Mouse (Mus musculus) heart, postnatal 0 days (tissue): ENCODE results near the gene Gcn1l1. TPM values are rescaled to one million over a fixed set of nuclear protein-coding genes. Genes with fewer than 3 reads are reported as not detected.
"Not testable (repeated sequence)": the region's sequence is repeated elsewhere in the genome, so short reads cannot be mapped to it uniquely, and the experiment has no call there.

Experiments
- ATAC-seq: fragments of 200-750 bp; cut with Nextera tagmentation; 2 replicates; pipeline ENCODE4 v1.8.0; 2017; ENCODE audit warnings: low read depth, moderate number of reproducible peaks, moderate library complexity; ENCODE audit not compliant: insufficient read depth
- DNase-seq: peaks from one replicate; pipeline ENCODE4 v3.0.0-alpha.2; 2016; ENCODE audit warnings: low spot score
- H3K27ac ChIP-seq: fragments of 300-500 bp; sonication (generic); 2 replicates; pipeline ENCODE4 v1.5.1; 2014; ENCODE audit warnings: low read depth, mild to moderate bottlenecking
- H3K27me3 ChIP-seq: fragments of 300-500 bp; sonication (generic); 2 replicates; pipeline ENCODE4 v1.6.1; 2014; ENCODE audit warnings: low read length, mixed read lengths; ENCODE audit not compliant: control insufficient read depth, insufficient read depth
- H3K36me3 ChIP-seq: fragments of 300-500 bp; sonication (generic); replicated peaks from 2 replicates; pipeline ENCODE4 v1.6.1; 2014; ENCODE audit warnings: low read length, mixed read lengths; ENCODE audit not compliant: control insufficient read depth, insufficient read depth
- H3K4me1 ChIP-seq: fragments of 300-500 bp; sonication (generic); 2 replicates; pipeline ENCODE4 v1.6.1; 2014; ENCODE audit warnings: antibody characterized with exemption; ENCODE audit not compliant: control insufficient read depth, insufficient read depth
- H3K4me2 ChIP-seq: fragments of 300-500 bp; sonication (generic); 2 replicates; pipeline ENCODE4 v1.6.1; 2014; ENCODE audit warnings: low read depth, mild to moderate bottlenecking, low read length, moderate library complexity
- H3K4me3 ChIP-seq: fragments of 300-500 bp; sonication (generic); 2 replicates; pipeline ENCODE4 v1.5.1; 2014; ENCODE audit warnings: low read depth, low read length
- H3K9ac ChIP-seq: fragments of 300-500 bp; sonication (generic); replicated peaks from 2 replicates; pipeline ENCODE4 v1.6.1; 2014; ENCODE audit warnings: low read depth, low read length, mixed read lengths
- H3K9me3 ChIP-seq: fragments of 300-500 bp; sonication (generic); replicated peaks from 2 replicates; pipeline ENCODE4 v1.6.1; 2016; ENCODE audit warnings: low read length; ENCODE audit not compliant: control insufficient read depth
- CTCF ChIP-seq: IDR thresholded peaks from 2 replicates; pipeline ENCODE4 v1.5.1; 2016; ENCODE audit warnings: antibody characterized with exemption, control low read depth, low read depth
- EP300 ChIP-seq: IDR thresholded peaks from 2 replicates; pipeline ENCODE4 v1.6.1; 2016; ENCODE audit warnings: antibody characterized with exemption, low read depth
- WGBS: fragments of 180-500 bp; shearing (Covaris S2); extraction: QIAGEN DNeasy Blood & Tissue Kit; methylation state at CpG from one replicate; pipeline ENCODE4 v1.1.7; 2014; 5-methylcytosine and 5-hydroxymethylcytosine counted together
- polyA plus RNA-seq: library from polyadenylated mRNA; unstranded; fragments of >200 nt; fragmentation: Nextera tagmentation; extraction: Ambion mirVana; gene quantifications from 2 replicates; pipeline ENCODE4 v1.2.1, GENCODE M21; 2015
- total RNA-seq: library from RNA; depleted of rRNA; stranded (reverse); fragments of >200 nt; gene quantifications from 2 replicates; pipeline ENCODE4 v1.2.3, GENCODE M21; 2014; ENCODE audit warnings: low replicate concordance

Gcn1l1 gene
- total and polyA plus RNA-seq, 2 experiments from 2014 or later, result 13.6 to 38.3 TPM

DNA sequence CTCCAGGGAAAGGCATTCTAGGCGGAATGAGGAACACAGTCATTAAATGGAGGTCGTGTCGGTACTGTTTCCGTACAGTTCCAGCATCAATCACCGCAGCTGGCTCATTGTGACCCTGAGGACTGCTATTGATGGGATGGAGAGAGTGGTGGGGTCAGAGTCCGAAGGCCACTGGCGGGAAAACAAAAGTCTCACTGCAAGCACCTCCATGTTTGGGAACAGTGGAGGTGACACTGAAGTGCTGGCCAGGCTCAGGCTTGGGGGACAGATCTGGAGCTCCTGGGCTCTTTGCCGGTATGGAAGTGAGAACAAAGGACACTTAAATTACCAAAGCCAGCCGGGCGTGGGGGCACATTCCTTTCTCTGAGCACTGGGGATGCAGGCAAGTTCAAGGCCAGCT is 3.6 kb downstream of the Gcn1l1 start:
- H3K9me3 ChIP-seq, result no peaks in the 10 kb centered on the region
- no peak for DNase-seq
- H3K36me3 ChIP-seq, result peaks cover 22% of the 10 kb centered on the region
- H3K9ac ChIP-seq, result no peak overlapping the region
- H3K27ac ChIP-seq, result peak overlapping the region; percentile 53
- H3K4me2 ChIP-seq, result no peak overlapping the region
- no peaks in the 10 kb centered on the region for H3K27me3 ChIP-seq
- H3K4me3 ChIP-seq, result no peak overlapping the region
- H3K4me1 ChIP-seq, result peaks cover 16% of the 10 kb centered on the region
- 52% methylated on average over 10 of the region's 10 CpGs for WGBS
- TF ChIP-seq EP300 (no peak), CTCF (no peak)
- no peak for ATAC-seq

DNA sequence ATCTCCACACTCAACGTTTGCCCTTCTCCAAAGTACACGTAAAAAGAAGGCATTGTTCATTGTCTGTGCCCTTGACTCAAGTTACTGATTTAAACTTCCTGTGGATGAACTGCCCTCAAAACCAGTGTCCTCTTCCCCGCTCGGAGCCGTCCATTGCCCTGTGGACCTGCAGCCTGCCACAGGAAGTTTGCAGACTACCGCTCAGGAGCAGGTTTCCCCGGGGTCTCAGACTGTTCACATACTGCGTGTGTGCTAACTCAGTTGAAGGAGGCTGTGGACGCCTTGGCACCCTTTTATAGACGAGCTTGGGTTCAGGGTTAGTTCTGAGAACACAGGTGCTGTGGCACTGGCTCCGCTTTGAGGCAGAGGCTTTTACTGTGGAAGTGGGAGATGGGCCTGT is 4.3 kb downstream of the Gcn1l1 start:
- no peak for ATAC-seq
- Histone ChIP-seq H3K4me2 (no peak overlapping the region), H3K27ac (peak overlapping the region; percentile 53), H3K9me3 (no peaks in the 10 kb centered on the region), H3K4me3 (no peak overlapping the region), H3K36me3 (peaks cover 17% of the 10 kb centered on the region), H3K27me3 (no peaks in the 10 kb centered on the region), H3K4me1 (peaks cover 16% of the 10 kb centered on the region), H3K9ac (no peak overlapping the region)
- no peak for DNase-seq
- WGBS, result 51% methylated on average over 11 of the region's 11 CpGs
- TF ChIP-seq CTCF (no peak), EP300 (no peak)

DNA sequence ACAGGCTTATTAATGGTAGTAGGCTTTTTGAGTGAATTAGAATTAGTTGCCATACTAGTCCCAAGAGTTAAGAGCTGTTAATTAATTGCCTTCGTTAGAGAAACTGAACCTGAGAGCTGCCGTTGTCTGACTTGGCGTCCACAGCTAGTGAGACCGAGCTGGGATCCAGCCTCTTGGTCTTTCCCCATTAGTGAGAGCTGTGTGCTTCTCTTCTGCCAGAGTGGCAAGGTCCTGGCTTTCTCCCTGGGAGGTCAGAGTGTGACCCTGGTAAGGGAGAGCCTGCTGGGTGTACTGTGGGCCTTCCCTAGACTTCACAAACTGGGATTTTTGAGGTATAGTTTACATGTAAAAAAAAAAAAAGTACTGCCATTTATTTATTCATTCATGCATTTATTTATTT is 4.7 kb downstream of the Gcn1l1 start:
- no peak overlapping the region for H3K4me3 ChIP-seq
- no peak for TF ChIP-seq EP300
- TF ChIP-seq CTCF, result no peak
- WGBS, result 93% methylated on average over 4 of the region's 4 CpGs
- no peaks in the 10 kb centered on the region for H3K9me3 ChIP-seq
- peaks cover 13% of the 10 kb centered on the region for H3K4me1 ChIP-seq
- H3K27me3 ChIP-seq, result no peaks in the 10 kb centered on the region
- no peak for DNase-seq
- no peak for ATAC-seq
- H3K9ac ChIP-seq, result no peak overlapping the region
- H3K36me3 ChIP-seq, result peaks cover 17% of the 10 kb centered on the region
- no peak overlapping the region for H3K4me2 ChIP-seq
- H3K27ac ChIP-seq, result peak overlapping the region; percentile 53

DNA sequence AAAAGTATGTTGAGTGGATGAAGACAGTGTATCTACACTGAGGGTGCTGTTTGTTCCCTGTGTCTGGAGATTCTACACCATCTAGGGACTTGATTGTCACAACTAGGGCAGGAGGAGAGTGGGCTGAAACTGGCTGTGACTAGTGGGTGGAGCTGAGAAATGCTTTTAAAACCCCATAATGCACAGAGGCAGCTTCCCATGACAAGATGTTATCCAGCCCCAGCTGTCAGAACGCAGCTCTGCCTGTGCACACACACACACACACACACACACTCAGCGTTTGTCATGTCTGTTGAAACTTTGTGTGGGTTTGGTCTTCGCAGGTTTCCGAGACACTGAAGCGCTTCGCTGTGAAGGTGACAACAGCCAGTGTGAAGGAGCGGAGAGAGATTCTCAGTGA is 6.0 kb downstream of the Gcn1l1 start:
- H3K9me3 ChIP-seq, result no peaks in the 10 kb centered on the region
- DNase-seq (no peak), ATAC-seq (no peak)
- H3K4me1 ChIP-seq, result peaks cover 13% of the 10 kb centered on the region; the same call in 1 of the 2 replicates
- no peak overlapping the region for H3K9ac ChIP-seq
- H3K27me3 ChIP-seq, result no peaks in the 10 kb centered on the region
- no peak for TF ChIP-seq CTCF
- H3K36me3 ChIP-seq, result peaks cover 23% of the 10 kb centered on the region
- no peak overlapping the region for H3K4me2 ChIP-seq
- no peak overlapping the region for H3K4me3 ChIP-seq
- WGBS, result 85% methylated on average over 7 of the region's 7 CpGs
- no peak overlapping the region for H3K27ac ChIP-seq

DNA sequence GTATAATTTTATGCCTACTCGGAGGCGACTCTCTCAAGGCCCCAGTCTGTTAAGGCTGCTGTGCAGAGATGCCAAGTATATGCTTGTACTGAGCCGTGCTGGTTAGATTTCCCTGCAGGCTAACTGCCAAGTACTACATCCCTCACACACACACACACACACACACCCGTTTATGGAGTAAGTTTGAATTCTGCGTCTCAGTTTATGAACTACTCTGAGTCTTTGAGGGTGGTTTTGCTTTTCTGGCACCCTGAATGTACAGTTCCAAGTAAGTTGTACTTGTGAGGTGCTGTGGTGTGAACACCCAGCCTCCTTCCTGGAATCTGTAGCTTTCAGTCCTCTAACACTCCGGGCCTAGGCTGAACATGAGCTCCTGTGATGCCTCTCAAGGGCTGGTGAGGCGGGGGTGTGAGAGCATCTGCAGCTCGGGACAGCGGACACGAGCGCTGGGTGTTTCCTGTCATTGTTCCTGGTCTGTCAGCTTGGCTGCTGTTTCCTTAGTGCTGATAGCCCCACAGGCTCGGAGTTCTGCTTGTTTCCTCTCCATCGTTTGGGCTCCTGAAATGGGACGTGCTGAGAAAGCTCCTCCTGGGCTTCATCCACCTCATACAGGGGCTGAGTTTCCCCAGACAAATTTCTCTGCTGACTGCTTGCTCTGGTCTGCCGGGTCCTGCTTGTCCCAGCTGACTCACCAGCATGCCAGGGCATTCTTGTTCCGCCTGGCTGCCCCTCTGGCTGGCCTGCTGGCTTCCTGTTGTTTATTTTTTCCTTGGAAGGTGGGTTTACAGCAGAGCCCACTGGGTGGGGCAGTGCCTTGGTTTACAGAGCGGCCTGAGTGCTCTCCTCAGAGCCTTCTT is 7.9 kb downstream of the Gcn1l1 start:
- peak; percentile 83 for ATAC-seq
- peak; percentile 73 for DNase-seq
- H3K27ac ChIP-seq, result peak overlapping the region; percentile 79
- no peak overlapping the region for H3K4me3 ChIP-seq
- H3K36me3 ChIP-seq, result peaks cover 41% of the 10 kb centered on the region
- H3K4me1 ChIP-seq, result peaks cover 11% of the 10 kb centered on the region; the same call in 1 of the 2 replicates
- TF ChIP-seq EP300, result 0 out of 2 replicates have a peak, but pooled peaks have one; percentile 3
- TF ChIP-seq CTCF, result no peak
- no peaks in the 10 kb centered on the region for H3K9me3 ChIP-seq
- H3K9ac ChIP-seq, result no peak overlapping the region
- WGBS, result 43% methylated on average over 17 of the region's 17 CpGs
- H3K27me3 ChIP-seq, result no peaks in the 10 kb centered on the region
- no peak overlapping the region for H3K4me2 ChIP-seq

DNA sequence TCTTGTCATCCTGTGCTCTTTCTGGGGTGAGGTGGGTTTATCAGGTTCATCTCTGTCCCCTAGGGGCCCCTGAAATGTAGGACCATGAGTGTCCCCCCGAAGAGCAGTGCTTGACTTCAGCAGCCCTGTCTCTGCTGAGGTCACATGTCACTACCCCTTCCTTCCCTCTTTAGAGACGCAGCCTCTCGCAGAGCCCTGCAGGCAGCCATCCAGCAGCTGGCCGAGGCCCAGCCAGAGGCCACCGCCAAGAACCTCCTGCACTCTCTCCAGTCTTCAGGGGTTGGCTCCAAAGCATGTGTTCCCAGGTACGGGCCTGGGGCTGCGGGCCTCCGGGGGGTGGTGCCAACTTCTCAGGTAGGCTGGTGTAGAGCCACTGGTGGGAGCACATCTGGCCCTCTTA is 9.9 kb downstream of the Gcn1l1 start:
- Histone ChIP-seq H3K4me2 (no peak overlapping the region), H3K36me3 (peaks cover 59% of the 10 kb centered on the region), H3K4me1 (peaks cover 11% of the 10 kb centered on the region; the same call in 1 of the 2 replicates), H3K9ac (no peak overlapping the region), H3K4me3 (no peak overlapping the region), H3K27ac (0 out of 2 replicates have a peak overlapping the region, but pooled peaks have one; percentile 4), H3K9me3 (no peaks in the 10 kb centered on the region), H3K27me3 (no peaks in the 10 kb centered on the region)
- TF ChIP-seq EP300 (no peak), CTCF (no peak)
- WGBS, result 21% methylated on average over 8 of the region's 8 CpGs
- ATAC-seq (peak; percentile 31), DNase-seq (peak; percentile 53)

DNA sequence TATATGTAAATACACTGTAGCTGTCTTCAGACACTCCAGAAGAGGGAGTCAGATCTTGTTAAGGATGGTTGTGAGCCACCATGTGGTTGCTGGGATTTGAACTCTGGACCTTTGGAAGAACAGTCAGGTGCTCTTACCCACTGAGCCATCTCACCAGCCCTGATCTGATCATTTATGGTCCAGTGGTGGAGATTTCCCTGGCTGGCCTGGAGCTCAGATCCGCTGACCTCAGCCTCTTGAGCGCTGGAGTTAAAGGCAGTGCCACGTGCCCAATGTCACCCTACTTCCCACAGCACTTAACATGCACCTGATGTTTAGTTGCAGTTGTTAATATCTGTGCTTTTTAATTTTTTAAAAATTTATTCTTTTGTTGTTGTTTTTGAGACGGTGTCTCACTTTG is 12.6 kb downstream of the Gcn1l1 start:
- 92% methylated on average over 4 of the region's 4 CpGs for WGBS
- H3K9me3 ChIP-seq, H3K27me3 ChIP-seq, DNase-seq, H3K4me1 ChIP-seq, H3K4me3 ChIP-seq, H3K9ac ChIP-seq, H3K27ac ChIP-seq, ATAC-seq, H3K4me2 ChIP-seq: not testable (repeated sequence)
- peaks cover 71% of the 10 kb centered on the region for H3K36me3 ChIP-seq
